Mouse (Mus musculus): ENCODE results near the gene Ptpn7. TPM values are rescaled to one million over a fixed set of nuclear protein-coding genes. Genes with fewer than 3 reads are reported as not detected.

The Ptpn7 gene
- polyA plus RNA-seq (2012; rRNA removed), result 3.9 and 5.4 TPM in 2 replicates

DNA sequence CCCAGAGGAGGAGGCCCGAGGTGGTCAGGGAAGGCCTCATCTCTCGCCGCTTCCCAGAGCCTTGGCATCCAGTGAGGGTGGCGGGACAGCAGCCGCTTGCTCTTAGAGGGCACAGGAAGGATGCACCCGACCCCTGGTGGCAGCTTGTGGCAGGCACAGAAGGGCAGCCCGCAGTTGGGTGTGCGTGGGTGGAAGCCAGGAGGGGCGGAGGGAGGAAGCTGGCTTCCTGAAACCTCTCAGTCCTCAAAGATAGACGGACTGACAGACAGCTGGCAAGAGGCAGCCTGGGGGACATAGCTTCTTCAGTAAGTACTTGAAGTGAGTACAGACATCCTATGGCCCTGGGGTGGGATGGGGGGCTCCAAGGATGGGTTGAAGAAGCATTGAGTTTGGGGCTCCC is at the start of gene Ptpn7:
Gene Ptpn7, plus strand, starts transcription at position 228 of the 400 bp plus-strand sequence.
- Histone ChIP-seq H3K36me3 (ENCODE audit: control insufficient read depth, insufficient read depth, low read length) (no peaks in the 10 kb centered on the region), H3K27ac (ENCODE audit: insufficient read depth, low read depth, low read length) (peak within 1 kb of the TSS; percentile 75), H3K4me1 (ENCODE audit: control insufficient read depth, insufficient read depth, insufficient read length, low read length) (peaks cover 9% of the 10 kb centered on the region; the same call in 1 of the 2 replicates), H3K4me3 (ENCODE audit: low read depth, low read length) (peak within 1 kb of the TSS; percentile 44), H3K27me3 (ENCODE audit: control insufficient read depth, insufficient read depth, low read length) (no peaks in the 10 kb centered on the region)
- peak; percentile 50; the same call in 1 of the 2 replicates for TF ChIP-seq CTCF (IDR thresholded peaks at IDR 0.05; ENCODE audit: extremely low read depth, insufficient read length, insufficient replicate concordance, low read depth, low read length)
- TF ChIP-seq POLR2A (IDR thresholded peaks at IDR 0.05; ENCODE audit: low read depth, low read length), result no peak
- WGBS, result 19% methylated on average over 10 of the region's 10 CpGs

DNA sequence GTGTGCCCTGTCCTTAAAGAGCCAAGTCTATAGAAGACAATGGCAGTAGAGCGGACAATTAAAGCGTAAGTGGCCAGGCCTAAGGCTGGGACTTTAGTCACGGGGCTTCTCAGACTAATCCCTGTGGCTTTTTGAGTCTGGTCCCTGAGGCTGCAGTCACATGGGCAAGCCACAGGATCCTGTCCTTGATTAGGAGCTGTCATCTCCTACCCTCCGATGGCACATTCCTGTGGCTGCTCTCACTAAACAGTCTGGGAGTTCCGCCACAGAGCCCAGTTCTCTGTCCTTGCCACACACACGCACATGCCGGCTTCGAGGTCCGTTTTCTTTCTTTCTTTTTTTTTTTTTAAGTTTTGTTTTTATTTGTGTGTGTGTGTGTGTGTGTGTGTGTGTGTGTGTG is 49.0 kb upstream of the Ptpn7 start:
- Histone ChIP-seq H3K27me3 (ENCODE audit: control insufficient read depth, insufficient read depth, low read length) (peaks cover 2% of the 10 kb centered on the region), H3K27ac (ENCODE audit: insufficient read depth, low read depth, low read length) (no peak overlapping the region), H3K4me3 (ENCODE audit: low read depth, low read length) (no peak overlapping the region), H3K36me3 (ENCODE audit: control insufficient read depth, insufficient read depth, low read length) (no peaks in the 10 kb centered on the region), H3K4me1 (ENCODE audit: control insufficient read depth, insufficient read depth, insufficient read length, low read length) (no peaks in the 10 kb centered on the region)
- WGBS, result 78% methylated on average over 9 of the region's 9 CpGs
- no peak for TF ChIP-seq POLR2A (IDR thresholded peaks at IDR 0.05; ENCODE audit: low read depth, low read length)
- no peak for TF ChIP-seq CTCF (IDR thresholded peaks at IDR 0.05; ENCODE audit: extremely low read depth, insufficient read length, insufficient replicate concordance, low read depth, low read length)

DNA sequence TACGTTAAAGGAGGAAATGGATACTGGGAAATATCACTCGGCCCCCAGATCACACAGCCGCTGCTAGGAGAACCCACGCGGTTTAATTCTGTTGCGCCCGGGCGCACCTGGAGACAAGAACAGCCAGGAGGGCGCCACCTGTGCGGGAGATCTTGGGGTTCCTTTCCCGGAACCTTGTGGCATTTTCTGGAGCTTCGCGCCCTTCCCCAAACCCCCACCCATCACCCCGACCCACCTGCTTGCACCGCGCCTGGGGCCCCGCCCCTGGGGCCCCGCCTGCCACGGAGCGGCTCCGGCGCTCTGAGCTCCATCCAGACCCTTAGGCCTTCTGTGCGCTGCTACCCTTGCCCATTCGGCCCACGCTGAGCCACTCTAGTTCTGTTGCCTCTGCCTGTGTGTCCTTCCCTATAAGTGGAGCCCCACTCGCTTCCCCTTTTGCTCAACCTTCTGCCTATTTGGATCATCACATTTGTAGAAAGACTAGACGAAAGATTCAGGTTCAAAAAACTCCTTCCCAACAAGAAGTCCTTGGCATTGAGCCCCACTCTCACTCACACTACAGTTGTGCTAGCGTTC is 47.1 kb upstream of the Ptpn7 start:
- Histone ChIP-seq H3K4me1 (ENCODE audit: control insufficient read depth, insufficient read depth, insufficient read length, low read length) (no peaks in the 10 kb centered on the region), H3K4me3 (ENCODE audit: low read depth, low read length) (no peak overlapping the region), H3K36me3 (ENCODE audit: control insufficient read depth, insufficient read depth, low read length) (no peaks in the 10 kb centered on the region), H3K27ac (ENCODE audit: insufficient read depth, low read depth, low read length) (no peak overlapping the region), H3K27me3 (ENCODE audit: control insufficient read depth, insufficient read depth, low read length) (peaks cover 2% of the 10 kb centered on the region)
- 10% methylated on average over 27 of the region's 28 CpGs for WGBS
- TF ChIP-seq POLR2A (IDR thresholded peaks at IDR 0.05; ENCODE audit: low read depth, low read length) (no peak), CTCF (IDR thresholded peaks at IDR 0.05; ENCODE audit: extremely low read depth, insufficient read length, insufficient replicate concordance, low read depth, low read length) (no peak)

DNA sequence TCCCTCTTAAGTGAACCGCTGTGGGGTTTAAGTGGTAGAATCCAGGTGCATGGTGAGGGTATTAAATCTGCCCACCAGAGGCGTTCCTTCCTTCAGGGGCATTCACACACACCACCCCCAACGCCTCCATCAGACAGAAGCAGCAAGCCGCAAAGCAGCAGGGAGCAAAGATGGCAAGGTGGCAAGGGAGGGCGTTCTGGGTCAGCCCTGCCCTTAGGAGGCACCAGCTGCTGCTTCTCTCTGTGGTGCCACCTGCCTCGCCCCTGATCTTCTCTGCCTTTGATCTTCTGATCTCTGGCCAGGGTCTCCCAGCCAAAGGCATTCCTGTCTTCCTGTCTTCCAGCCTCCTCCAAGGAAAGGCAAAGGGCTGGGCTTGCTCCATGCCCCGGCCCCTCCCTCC is 46.5 kb upstream of the Ptpn7 start:
- TF ChIP-seq POLR2A (IDR thresholded peaks at IDR 0.05; ENCODE audit: low read depth, low read length), result no peak
- Histone ChIP-seq H3K27me3 (ENCODE audit: control insufficient read depth, insufficient read depth, low read length) (peaks cover 2% of the 10 kb centered on the region), H3K4me3 (ENCODE audit: low read depth, low read length) (no peak overlapping the region), H3K27ac (ENCODE audit: insufficient read depth, low read depth, low read length) (no peak overlapping the region), H3K36me3 (ENCODE audit: control insufficient read depth, insufficient read depth, low read length) (no peaks in the 10 kb centered on the region), H3K4me1 (ENCODE audit: control insufficient read depth, insufficient read depth, insufficient read length, low read length) (no peaks in the 10 kb centered on the region)
- WGBS, result 25% methylated on average over 7 of the region's 7 CpGs

DNA sequence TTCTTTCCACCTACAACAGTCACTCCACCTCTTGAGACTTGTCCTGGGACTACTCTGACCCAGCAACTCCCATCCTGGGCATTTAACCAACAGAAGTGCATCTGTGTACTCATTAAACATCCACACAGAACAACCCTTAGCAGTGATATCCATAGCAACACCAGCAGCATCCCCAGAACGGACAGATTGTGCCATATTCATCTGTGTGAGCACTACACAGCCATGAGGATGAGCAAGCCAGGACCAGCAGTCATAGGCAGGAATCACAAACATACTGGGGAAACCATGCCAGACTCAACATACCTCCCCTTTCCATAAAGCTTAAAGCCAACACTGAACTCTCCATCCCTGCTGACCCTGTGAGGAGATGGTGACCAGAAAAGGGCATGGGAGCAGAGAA is 45.1 kb upstream of the Ptpn7 start:
- Histone ChIP-seq H3K27ac (ENCODE audit: insufficient read depth, low read depth, low read length) (no peak overlapping the region), H3K4me3 (ENCODE audit: low read depth, low read length) (no peak overlapping the region), H3K27me3 (ENCODE audit: control insufficient read depth, insufficient read depth, low read length) (peaks cover 2% of the 10 kb centered on the region), H3K36me3 (ENCODE audit: control insufficient read depth, insufficient read depth, low read length) (no peaks in the 10 kb centered on the region), H3K4me1 (ENCODE audit: control insufficient read depth, insufficient read depth, insufficient read length, low read length) (no peaks in the 10 kb centered on the region)
- WGBS, result 38% methylated on average over 1 of the region's 1 CpGs
- no peak for TF ChIP-seq CTCF (IDR thresholded peaks at IDR 0.05; ENCODE audit: extremely low read depth, insufficient read length, insufficient replicate concordance, low read depth, low read length)
- no peak for TF ChIP-seq POLR2A (IDR thresholded peaks at IDR 0.05; ENCODE audit: low read depth, low read length)

DNA sequence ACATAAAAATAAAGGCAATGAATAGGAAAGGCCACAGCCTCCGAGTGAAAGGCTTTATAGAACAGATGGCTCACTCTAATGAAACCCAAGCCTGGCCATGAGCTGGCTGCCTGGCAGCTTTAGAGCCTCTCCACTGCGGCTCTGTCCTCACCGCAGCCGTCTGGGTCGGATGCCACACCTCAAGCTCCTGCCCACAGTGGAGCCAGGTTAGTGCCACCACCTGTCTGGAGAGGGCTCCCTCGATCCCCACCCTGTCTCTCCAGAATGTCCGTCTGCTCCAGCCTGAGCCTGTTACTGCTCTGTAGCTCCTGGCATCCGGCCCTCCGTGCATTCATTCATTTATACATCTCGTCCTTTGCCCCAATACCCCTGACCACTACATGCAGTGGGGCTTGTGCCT is 42.9 kb upstream of the Ptpn7 start:
- Histone ChIP-seq H3K4me1 (ENCODE audit: control insufficient read depth, insufficient read depth, insufficient read length, low read length) (no peaks in the 10 kb centered on the region), H3K27ac (ENCODE audit: insufficient read depth, low read depth, low read length) (no peak overlapping the region), H3K36me3 (ENCODE audit: control insufficient read depth, insufficient read depth, low read length) (no peaks in the 10 kb centered on the region), H3K4me3 (ENCODE audit: low read depth, low read length) (no peak overlapping the region), H3K27me3 (ENCODE audit: control insufficient read depth, insufficient read depth, low read length) (peaks cover 2% of the 10 kb centered on the region)
- 67% methylated on average over 10 of the region's 10 CpGs for WGBS
- no peak for TF ChIP-seq CTCF (IDR thresholded peaks at IDR 0.05; ENCODE audit: extremely low read depth, insufficient read length, insufficient replicate concordance, low read depth, low read length)
- TF ChIP-seq POLR2A (IDR thresholded peaks at IDR 0.05; ENCODE audit: low read depth, low read length), result no peak

DNA sequence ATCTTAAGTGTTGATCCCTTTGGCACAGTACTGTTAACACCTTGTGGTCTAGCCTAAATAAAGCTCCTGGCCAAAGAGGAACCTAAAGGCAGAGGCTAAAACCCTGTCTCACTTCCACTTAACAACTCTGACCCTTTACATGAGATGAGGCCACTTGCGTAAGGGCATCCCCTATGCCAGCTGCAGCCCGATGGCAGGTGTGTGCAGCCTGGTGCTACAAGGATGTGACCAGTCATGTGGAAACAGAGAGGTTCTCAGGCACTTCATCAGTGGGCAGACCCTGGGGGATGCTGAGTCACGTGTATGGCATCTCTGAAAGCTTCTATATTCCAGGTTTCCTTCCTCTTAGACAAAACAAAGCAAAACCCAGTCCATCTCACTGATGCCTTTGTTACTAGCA is 41.6 kb upstream of the Ptpn7 start:
- WGBS, result 63% methylated on average over 3 of the region's 3 CpGs
- Histone ChIP-seq H3K4me1 (ENCODE audit: control insufficient read depth, insufficient read depth, insufficient read length, low read length) (no peaks in the 10 kb centered on the region), H3K4me3 (ENCODE audit: low read depth, low read length) (no peak overlapping the region)

More for the DNA sequence above, 41.6 kb upstream of the Ptpn7 start:
- H3K27ac ChIP-seq (ENCODE audit: insufficient read depth, low read depth, low read length), result no peak overlapping the region
- H3K36me3 ChIP-seq (ENCODE audit: control insufficient read depth, insufficient read depth, low read length), result no peaks in the 10 kb centered on the region
- H3K27me3 ChIP-seq (ENCODE audit: control insufficient read depth, insufficient read depth, low read length), result peaks cover 2% of the 10 kb centered on the region; the same call in 1 of the 2 replicates
- no peak for TF ChIP-seq POLR2A (IDR thresholded peaks at IDR 0.05; ENCODE audit: low read depth, low read length)

All from small intestine, adult 2 months (tissue).